Mouse (Mus musculus) hindbrain, embryonic 10.5 days (tissue): ENCODE measurements around the gene Irf9. TPM values are rescaled to one million over a fixed set of nuclear protein-coding genes. Genes with fewer than 3 reads are reported as not detected.
A peak's percentile ranks its signal among the peaks of the same experiment; 100 is the strongest.

Experiments used
- DNase-seq: peaks from one replicate; pipeline ENCODE4 v3.0.0-alpha.2; 2017; ENCODE audit warnings: low spot score
- H3K27ac ChIP-seq: fragments of 300-500 bp; sonication (generic); 2 replicates; pipeline ENCODE4 v1.5.1; 2016; ENCODE audit warnings: mild to moderate bottlenecking, moderate library complexity
- H3K27me3 ChIP-seq: fragments of 300-500 bp; sonication (generic); 2 replicates; pipeline ENCODE4 v1.6.1; 2016; ENCODE audit warnings: mild to moderate bottlenecking; ENCODE audit not compliant: poor library complexity, insufficient read depth, severe bottlenecking
- H3K36me3 ChIP-seq: fragments of 300-500 bp; sonication (generic); 2 replicates; pipeline ENCODE4 v1.6.1; 2016; ENCODE audit warnings: mild to moderate bottlenecking, moderate library complexity
- H3K4me1 ChIP-seq: fragments of 300-500 bp; sonication (generic); replicated peaks from 2 replicates; pipeline ENCODE4 v1.6.1; 2016; ENCODE audit warnings: mild to moderate bottlenecking
- H3K4me3 ChIP-seq: fragments of 300-500 bp; sonication (generic); 2 replicates; pipeline ENCODE4 v1.5.1; 2016; ENCODE audit warnings: mild to moderate bottlenecking, moderate library complexity
- H3K9me3 ChIP-seq: fragments of 300-500 bp; sonication (generic); 2 replicates; pipeline ENCODE4 v1.6.1; 2016; ENCODE audit warnings: mild to moderate bottlenecking, moderate library complexity
- WGBS: fragments of 180-500 bp; shearing (Covaris S2); methylation state at CpG from one replicate; pipeline ENCODE4 v1.1.7; 2016; 5-methylcytosine and 5-hydroxymethylcytosine counted together
- polyA plus RNA-seq: library from polyadenylated mRNA; unstranded; fragments of >200 nt; fragmentation: Nextera tagmentation; extraction: Ambion mirVana; gene quantifications from 2 replicates; pipeline ENCODE4 v1.2.1, GENCODE M21; 2016

Gene Irf9
- polyA plus RNA-seq, 1 experiment from 2014 or later: 7.8 TPM

GRCm38 (mm10) chr14:55605743-55606459, 2.5 kb downstream of the Irf9 start:
- H3K27ac ChIP-seq: no peak overlapping the region
- WGBS: 93% methylated on average over 16 of the region's 16 CpGs
- H3K4me3 ChIP-seq: no peak overlapping the region
- DNase-seq: no peak
- peaks cover 90% of the 10 kb centered on the region for H3K36me3 ChIP-seq
- H3K4me1 ChIP-seq: peaks cover 16% of the 10 kb centered on the region
- no peaks in the 10 kb centered on the region for H3K9me3 ChIP-seq
- no peaks in the 10 kb centered on the region for H3K27me3 ChIP-seq

DNA sequence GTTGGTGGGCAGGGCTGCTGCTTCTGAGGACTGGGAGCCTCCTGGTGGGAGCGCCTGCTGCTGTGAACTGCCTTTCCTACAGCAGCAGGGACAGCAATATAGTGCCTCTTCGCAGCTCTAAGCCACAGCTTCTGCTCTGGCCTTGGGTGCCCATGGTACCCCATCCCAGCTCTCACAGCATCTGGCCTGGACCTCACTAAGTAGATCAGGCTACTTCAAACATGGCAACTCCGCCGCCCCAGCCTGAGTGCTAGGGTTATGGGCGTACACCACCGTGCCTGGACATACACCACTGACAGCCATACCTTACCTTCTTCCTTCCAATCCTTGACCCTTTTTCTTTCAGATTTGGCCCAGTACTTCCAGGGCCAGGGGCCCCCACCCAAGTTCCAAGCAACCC, 5.0 kb downstream of the Irf9 start:
- H3K27me3 ChIP-seq: no peaks in the 10 kb centered on the region
- no peak for DNase-seq
- H3K27ac ChIP-seq: no peak overlapping the region
- H3K4me3 ChIP-seq: no peak overlapping the region
- peaks cover 14% of the 10 kb centered on the region for H3K4me1 ChIP-seq
- WGBS: 95% methylated on average over 6 of the region's 6 CpGs
- peaks cover 66% of the 10 kb centered on the region for H3K36me3 ChIP-seq
- H3K9me3 ChIP-seq: no peaks in the 10 kb centered on the region

DNA sequence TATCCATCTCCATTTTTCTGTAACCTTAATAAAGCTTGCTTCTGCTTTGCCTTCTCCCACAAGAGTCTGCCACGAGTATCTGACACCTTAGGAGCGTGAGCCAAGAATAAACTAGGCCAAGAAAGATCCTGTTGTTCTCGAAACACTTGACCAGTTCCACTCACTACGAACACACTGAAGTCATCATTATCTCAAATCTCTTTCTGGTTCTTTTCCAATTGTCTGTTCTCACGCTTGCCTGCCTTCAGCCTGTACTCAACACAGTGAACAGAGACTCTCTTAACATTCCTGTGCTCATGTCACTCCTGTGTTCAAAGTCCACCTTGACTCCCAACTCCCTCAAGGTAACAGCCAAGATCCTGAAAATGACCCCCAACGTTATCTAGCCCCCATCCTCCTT, 10.0 kb downstream of the Irf9 start:
- DNase-seq: no peak
- Histone ChIP-seq H3K4me3 (no peak overlapping the region), H3K27ac (no peak overlapping the region), H3K9me3 (no peaks in the 10 kb centered on the region), H3K4me1 (peaks cover 10% of the 10 kb centered on the region), H3K27me3 (0 out of 2 replicates have a peak, but pooled peaks cover under 1% of the 10 kb centered on the region), H3K36me3 (peaks cover 22% of the 10 kb centered on the region)
- 74% methylated on average over 6 of the region's 6 CpGs for WGBS

DNA sequence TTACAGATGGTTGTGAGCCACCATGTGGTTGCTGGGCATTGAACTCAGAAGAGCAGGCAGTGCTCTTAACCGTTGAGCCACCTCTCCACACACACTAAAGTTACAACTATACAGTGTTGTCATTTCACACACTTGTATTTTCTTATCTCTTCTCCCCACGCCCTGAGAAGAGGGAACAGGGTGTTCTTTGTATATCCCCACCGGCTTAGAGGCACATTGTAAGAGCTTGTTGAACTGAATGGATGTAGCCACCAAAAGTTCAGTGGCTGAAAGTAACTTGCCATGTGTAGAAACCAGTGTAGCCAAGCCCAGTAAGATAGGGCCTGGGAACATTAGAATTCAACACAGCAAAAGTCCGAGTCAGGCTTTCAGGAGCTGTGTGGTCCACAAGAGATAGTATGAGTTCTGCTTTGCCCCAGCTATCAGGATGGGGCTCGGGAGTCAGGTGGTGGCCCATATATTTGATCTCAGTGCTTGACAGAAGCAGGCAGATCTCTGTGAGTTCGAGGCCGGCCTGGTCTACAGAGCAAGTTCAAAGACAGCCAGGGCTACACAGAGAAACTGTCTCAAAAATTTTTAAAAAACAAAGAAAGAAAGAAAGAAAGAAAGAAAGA, 11.3 kb downstream of the Irf9 start:
- peaks cover 8% of the 10 kb centered on the region for H3K36me3 ChIP-seq
- peaks cover 17% of the 10 kb centered on the region for H3K4me1 ChIP-seq
- no peak overlapping the region for H3K27ac ChIP-seq

GRCm38 (mm10) chr14:55615876-55616275, 12.5 kb downstream of the Irf9 start:
- DNase-seq: no peak
- H3K4me3 ChIP-seq: no peak overlapping the region
- WGBS: 39% methylated on average over 2 of the region's 2 CpGs
- no peak overlapping the region for H3K27ac ChIP-seq
- no peaks in the 10 kb centered on the region for H3K36me3 ChIP-seq
- peaks cover 17% of the 10 kb centered on the region for H3K4me1 ChIP-seq
- peaks cover 14% of the 10 kb centered on the region; the same call in 1 of the 2 replicates for H3K27me3 ChIP-seq
- H3K9me3 ChIP-seq: no peaks in the 10 kb centered on the region

More for the DNA sequence above, 11.3 kb downstream of the Irf9 start:
- no peak for DNase-seq
- Histone ChIP-seq H3K9me3 (no peaks in the 10 kb centered on the region), H3K27me3 (peaks cover 12% of the 10 kb centered on the region; the same call in 1 of the 2 replicates), H3K4me3 (no peak overlapping the region)
- 84% methylated on average over 7 of the region's 7 CpGs for WGBS

- Histone ChIP-seq H3K4me3 (no peak overlapping the region), H3K4me1 (peaks cover 17% of the 10 kb centered on the region), H3K27me3 (peaks cover 14% of the 10 kb centered on the region; the same call in 1 of the 2 replicates), H3K27ac (no peak overlapping the region), H3K36me3 (no peaks in the 10 kb centered on the region), H3K9me3 (no peaks in the 10 kb centered on the region)
- no peak for DNase-seq
- 85% methylated on average over 2 of the region's 2 CpGs for WGBS
These were observed 13.5 kb downstream of the Irf9 start for GRCm38 (mm10) chr14:55616844-55617243.

GRCm38 (mm10) chr14:55617822-55618221, 14.5 kb downstream of the Irf9 start, which contains the start of gene Rec8:
Rec8 (plus strand) TSS chr14:55618037.
- Histone ChIP-seq H3K27me3 (peaks cover 14% of the 10 kb centered on the region; the same call in 1 of the 2 replicates), H3K9me3 (no peaks in the 10 kb centered on the region), H3K36me3 (no peaks in the 10 kb centered on the region; the same call in 1 of the 2 replicates), H3K4me3 (peak within 1 kb of the TSS; percentile 37), H3K27ac (peak within 1 kb of the TSS; percentile 62), H3K4me1 (peaks cover 17% of the 10 kb centered on the region)
- peak; percentile 62 for DNase-seq
- WGBS: 26% methylated on average over 21 of the region's 21 CpGs

DNA sequence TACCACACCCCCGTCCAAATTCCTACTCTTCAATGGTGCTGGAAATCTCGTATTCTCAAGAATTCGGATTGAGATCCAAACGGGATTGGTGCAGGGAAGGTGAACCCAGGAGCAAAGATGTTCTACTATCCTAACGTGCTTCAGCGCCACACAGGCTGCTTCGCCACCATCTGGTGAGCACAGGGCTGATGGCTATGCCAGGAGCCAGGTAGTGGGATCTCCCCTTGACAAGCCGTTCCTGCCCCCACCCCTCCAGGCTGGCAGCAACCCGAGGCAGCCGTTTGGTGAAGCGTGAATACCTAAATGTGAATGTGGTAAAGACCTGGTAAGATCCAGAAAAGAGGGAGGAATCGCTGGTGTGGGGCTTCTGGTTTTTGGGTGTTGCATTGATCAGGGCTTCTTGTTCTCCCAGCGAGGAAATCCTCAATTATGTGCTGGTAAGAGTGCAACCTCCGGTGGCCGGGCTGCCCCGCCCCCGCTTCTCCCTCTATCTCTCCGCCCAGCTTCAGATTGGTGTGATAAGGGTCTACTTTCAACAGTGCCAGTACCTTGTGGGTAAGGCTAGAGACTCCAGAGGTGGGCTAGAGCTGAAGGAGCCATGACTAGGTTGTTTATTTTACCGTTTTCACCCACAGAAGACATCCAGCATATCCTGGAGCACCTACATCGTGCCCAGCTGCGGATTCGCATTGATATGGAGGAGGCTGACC, 15.3 kb downstream of the Irf9 start:
- Histone ChIP-seq H3K4me3 (peak overlapping the region; percentile 37), H3K4me1 (peaks cover 17% of the 10 kb centered on the region), H3K9me3 (no peaks in the 10 kb centered on the region), H3K27ac (peak overlapping the region; percentile 35; the same call in 1 of the 2 replicates), H3K36me3 (peaks cover 1% of the 10 kb centered on the region), H3K27me3 (peaks cover 14% of the 10 kb centered on the region; the same call in 1 of the 2 replicates)
- no peak for DNase-seq
- 47% methylated on average over 22 of the region's 22 CpGs for WGBS

GRCm38 (mm10) chr14:55628077-55628827, 24.9 kb downstream of the Irf9 start:
- H3K4me3 ChIP-seq: no peak overlapping the region
- no peak for DNase-seq
- peaks cover 97% of the 10 kb centered on the region for H3K36me3 ChIP-seq
- no peaks in the 10 kb centered on the region for H3K27me3 ChIP-seq
- H3K9me3 ChIP-seq: no peaks in the 10 kb centered on the region
- no peaks in the 10 kb centered on the region for H3K4me1 ChIP-seq
- 95% methylated on average over 27 of the region's 27 CpGs for WGBS
- H3K27ac ChIP-seq: no peak overlapping the region

- no peak overlapping the region for H3K4me3 ChIP-seq
- no peak overlapping the region for H3K27ac ChIP-seq
- 0 out of 2 replicates have a peak, but pooled peaks cover 3% of the 10 kb centered on the region for H3K4me1 ChIP-seq
- no peaks in the 10 kb centered on the region for H3K27me3 ChIP-seq
- H3K36me3 ChIP-seq: peaks cover 100% of the 10 kb centered on the region
- DNase-seq: peak; percentile 20
- 61% methylated on average over 5 of the region's 5 CpGs for WGBS
- H3K9me3 ChIP-seq: no peaks in the 10 kb centered on the region
These were observed 25.9 kb downstream of the Irf9 start for GRCm38 (mm10) chr14:55629312-55629711.

GRCm38 (mm10) chr14:55634874-55635522, 31.6 kb downstream of the Irf9 start:
- H3K4me1 ChIP-seq: peaks cover 23% of the 10 kb centered on the region
- H3K27ac ChIP-seq: peak overlapping the region; percentile 84
- H3K4me3 ChIP-seq: peak overlapping the region; percentile 69
- WGBS: 4% methylated on average over 23 of the region's 23 CpGs
- H3K27me3 ChIP-seq: no peaks in the 10 kb centered on the region
- H3K36me3 ChIP-seq: peaks cover 84% of the 10 kb centered on the region
- H3K9me3 ChIP-seq: no peaks in the 10 kb centered on the region
- DNase-seq: no peak

- H3K27ac ChIP-seq: peak within 1 kb of the TSS; percentile 84
- peaks cover 84% of the 10 kb centered on the region for H3K36me3 ChIP-seq
- H3K4me3 ChIP-seq: peak within 1 kb of the TSS; percentile 69
- 3% methylated on average over 33 of the region's 33 CpGs for WGBS
- H3K27me3 ChIP-seq: no peaks in the 10 kb centered on the region
- H3K4me1 ChIP-seq: peaks cover 23% of the 10 kb centered on the region
- DNase-seq: peak; percentile 91
- H3K9me3 ChIP-seq: no peaks in the 10 kb centered on the region
These were observed 32.2 kb downstream of the Irf9 start, which contains the start of gene Ipo4 for GRCm38 (mm10) chr14:55635523-55636007. Ipo4 (minus strand) TSS chr14:55635957.
